Mouse (Mus musculus) embryo, embryonic 11.5 days (tissue): Measurements from ENCODE around the gene Cyb5d1.

Experiments
- DNase-seq: peaks from one replicate; pipeline ENCODE4 v3.0.0-alpha.2; 2012; ENCODE audit warnings: low read depth, low spot score

Cyb5d1 gene

GRCm38 (mm10) chr11:69379600-69379999, 15.8 kb downstream of the Cyb5d1 start:
- no peak for DNase-seq

GRCm38 (mm10) chr11:69377766-69378165, 17.7 kb downstream of the Cyb5d1 start:
- DNase-seq = no peak

GRCm38 (mm10) chr11:69375646-69376045, 19.8 kb downstream of the Cyb5d1 start:
- no peak for DNase-seq

GRCm38 (mm10) chr11:69373223-69373965, 22.0 kb downstream of the Cyb5d1 start:
- DNase-seq = no peak

GRCm38 (mm10) chr11:69372780-69373170, 22.7 kb downstream of the Cyb5d1 start:
- no peak for DNase-seq

- no peak for DNase-seq
Observed at GRCm38 (mm10) chr11:69372056-69372779, 23.2 kb downstream of the Cyb5d1 start.

- no peak for DNase-seq
Observed at GRCm38 (mm10) chr11:69371601-69372000, 23.8 kb downstream of the Cyb5d1 start.

- DNase-seq = no peak
Observed at GRCm38 (mm10) chr11:69370817-69371215, 24.6 kb downstream of the Cyb5d1 start.

GRCm38 (mm10) chr11:69369990-69370816, 25.2 kb downstream of the Cyb5d1 start:
- no peak for DNase-seq

- no peak for DNase-seq
Observed at GRCm38 (mm10) chr11:69369215-69369989, 26.0 kb downstream of the Cyb5d1 start, which contains the start of gene Chd3. Chd3 (minus strand) TSS chr11:69369406.

GRCm38 (mm10) chr11:69368356-69369214, 26.8 kb downstream of the Cyb5d1 start:
- no peak for DNase-seq

GRCm38 (mm10) chr11:69367616-69368355, 27.6 kb downstream of the Cyb5d1 start:
- peak; percentile 43 for DNase-seq

GRCm38 (mm10) chr11:69366855-69367615, 28.4 kb downstream of the Cyb5d1 start:
- no peak for DNase-seq

- DNase-seq = peak; percentile 89
Observed at GRCm38 (mm10) chr11:69366157-69366854, 29.1 kb downstream of the Cyb5d1 start.

GRCm38 (mm10) chr11:69365722-69366121, 29.7 kb downstream of the Cyb5d1 start:
- DNase-seq = no peak

GRCm38 (mm10) chr11:69364910-69365309, 30.5 kb downstream of the Cyb5d1 start:
- no peak for DNase-seq

- DNase-seq = no peak
Observed at GRCm38 (mm10) chr11:69364376-69364775, 31.1 kb downstream of the Cyb5d1 start.

- no peak for DNase-seq
Observed at GRCm38 (mm10) chr11:69362479-69362878, 33.0 kb downstream of the Cyb5d1 start.
